Mouse (Mus musculus) liver, embryonic 11.5 days (tissue): Measurements from ENCODE around the gene Spata31d1b. TPM values are rescaled to one million over a fixed set of nuclear protein-coding genes. Genes with fewer than 3 reads are reported as not detected.
"Not testable (repeated sequence)": the region's sequence is repeated elsewhere in the genome, so short reads cannot be mapped to it uniquely, and the experiment has no call there.

Source experiments
- ATAC-seq: fragments of 200-750 bp; cut with Nextera tagmentation; replicated peaks from 2 replicates; pipeline ENCODE4 v1.8.0; 2017; ENCODE audit warnings: moderate number of reproducible peaks, mild to moderate bottlenecking, moderate TSS enrichment, moderate library complexity; ENCODE audit not compliant: low FRiP score
- DNase-seq: peaks from one replicate; pipeline ENCODE4 v3.0.0-alpha.2; 2017; ENCODE audit warnings: low spot score
- H3K27ac ChIP-seq: fragments of 300-500 bp; sonication (generic); 2 replicates; pipeline ENCODE4 v1.5.1; 2014; ENCODE audit warnings: mild to moderate bottlenecking, low read depth, low read length, control low read depth
- H3K27me3 ChIP-seq: fragments of 300-500 bp; sonication (generic); replicated peaks from 2 replicates; pipeline ENCODE4 v1.6.1; 2014; ENCODE audit warnings: low read length, mixed read lengths; ENCODE audit not compliant: control insufficient read depth, insufficient read depth
- H3K36me3 ChIP-seq: fragments of 300-500 bp; sonication (generic); 2 replicates; pipeline ENCODE4 v1.6.1; 2014; ENCODE audit warnings: mild to moderate bottlenecking, low read length, moderate library complexity, mixed read lengths; ENCODE audit not compliant: control insufficient read depth, insufficient read depth
- H3K4me1 ChIP-seq: fragments of 300-500 bp; sonication (generic); replicated peaks from 2 replicates; pipeline ENCODE4 v1.6.1; 2014; ENCODE audit warnings: low read length, mixed read lengths; ENCODE audit not compliant: control insufficient read depth, insufficient read depth
- H3K4me2 ChIP-seq: fragments of 300-500 bp; sonication (generic); 2 replicates; pipeline ENCODE4 v1.6.1; 2014; ENCODE audit warnings: mild to moderate bottlenecking, control low read depth, moderate library complexity
- H3K4me3 ChIP-seq: fragments of 300-500 bp; sonication (generic); 2 replicates; pipeline ENCODE4 v1.5.1; 2014; ENCODE audit warnings: low read depth, low read length, control low read depth
- H3K9ac ChIP-seq: fragments of 300-500 bp; sonication (generic); 2 replicates; pipeline ENCODE4 v1.6.1; 2014; ENCODE audit warnings: low read depth, low read length, control low read depth
- H3K9me3 ChIP-seq: fragments of 300-500 bp; sonication (generic); 2 replicates; pipeline ENCODE4 v1.6.1; 2016; ENCODE audit warnings: low read length, inconsistent platforms, mixed read lengths; ENCODE audit not compliant: control insufficient read depth
- WGBS: fragments of 180-500 bp; shearing (Covaris S2); extraction: QIAGEN DNeasy Blood & Tissue Kit; methylation state at CpG from one replicate; pipeline ENCODE4 v1.1.7; 2014; 5-methylcytosine and 5-hydroxymethylcytosine counted together
- polyA plus RNA-seq: library from polyadenylated mRNA; unstranded; fragments of >200 nt; fragmentation: Nextera tagmentation; extraction: Ambion mirVana; gene quantifications from 2 replicates; pipeline ENCODE4 v1.2.1, GENCODE M21; 2014

Spata31d1b gene
- polyA plus RNA-seq, 1 experiment from 2014 or later, result not detected

- DNase-seq (no peak), ATAC-seq (no peak)
- Histone ChIP-seq H3K4me1 (0 out of 2 replicates have a peak, but pooled peaks cover 9% of the 10 kb centered on the region), H3K9ac (no peak overlapping the region), H3K4me3 (no peak overlapping the region), H3K4me2 (no peak overlapping the region), H3K27ac (no peak overlapping the region), H3K27me3 (peaks cover 11% of the 10 kb centered on the region), H3K36me3 (no peaks in the 10 kb centered on the region), H3K9me3 (no peaks in the 10 kb centered on the region)
- WGBS, result 82% methylated on average over 12 of the region's 12 CpGs
These were observed 8.6 kb upstream of the Spata31d1b start for GRCm38 (mm10) chr13:59703514-59703913.

- WGBS, result 33% methylated on average over 12 of the region's 12 CpGs
- peaks cover 11% of the 10 kb centered on the region for H3K27me3 ChIP-seq
- 0 out of 2 replicates have a peak, but pooled peaks cover 9% of the 10 kb centered on the region for H3K4me1 ChIP-seq
- ATAC-seq (no peak), DNase-seq (no peak)
- H3K27ac ChIP-seq, result no peak overlapping the region
- H3K9ac ChIP-seq, result no peak overlapping the region
- no peaks in the 10 kb centered on the region for H3K9me3 ChIP-seq
- H3K36me3 ChIP-seq, result no peaks in the 10 kb centered on the region
- no peak overlapping the region for H3K4me3 ChIP-seq
- no peak overlapping the region for H3K4me2 ChIP-seq
These were observed 7.5 kb upstream of the Spata31d1b start for GRCm38 (mm10) chr13:59704562-59704961.

- H3K4me1 ChIP-seq, result no peaks in the 10 kb centered on the region
These were observed 1.9 kb upstream of the Spata31d1b start, which contains the start of gene Spata31d1a for GRCm38 (mm10) chr13:59710230-59710629. Spata31d1a (minus strand) TSS chr13:59710330.

GRCm38 (mm10) chr13:59713710-59714109 lies 1.6 kb downstream of the Spata31d1b start:
- peaks cover 15% of the 10 kb centered on the region for H3K27me3 ChIP-seq
- WGBS, result 44% methylated on average over 3 of the region's 3 CpGs
- no peak overlapping the region for H3K4me2 ChIP-seq
- H3K27ac ChIP-seq, result no peak overlapping the region
- no peaks in the 10 kb centered on the region; the same call in 1 of the 2 replicates for H3K4me1 ChIP-seq
- no peak overlapping the region for H3K4me3 ChIP-seq
- no peaks in the 10 kb centered on the region for H3K36me3 ChIP-seq
- DNase-seq, result no peak
- no peak overlapping the region for H3K9ac ChIP-seq
- H3K9me3 ChIP-seq, result no peaks in the 10 kb centered on the region
- ATAC-seq, result no peak

More at GRCm38 (mm10) chr13:59710230-59710629, 1.9 kb upstream of the Spata31d1b start, which contains the start of gene Spata31d1a:
- Histone ChIP-seq H3K27me3 (peaks cover 16% of the 10 kb centered on the region), H3K36me3 (no peaks in the 10 kb centered on the region), H3K4me2 (no peak within 1 kb of the TSS), H3K9me3 (no peaks in the 10 kb centered on the region), H3K4me3 (no peak within 1 kb of the TSS), H3K27ac (no peak within 1 kb of the TSS), H3K9ac (no peak within 1 kb of the TSS)
- no peak for ATAC-seq
- DNase-seq, result no peak
- WGBS, result 83% methylated on average over 15 of the region's 15 CpGs

- not testable (repeated sequence) for DNase-seq, H3K27me3 ChIP-seq, H3K9ac ChIP-seq, H3K27ac ChIP-seq, H3K9me3 ChIP-seq, H3K4me3 ChIP-seq, H3K36me3 ChIP-seq
- peak; percentile 59 for ATAC-seq
- peaks cover 13% of the 10 kb centered on the region; the same call in 1 of the 2 replicates for H3K4me1 ChIP-seq
- peak overlapping the region; percentile 10 for H3K4me2 ChIP-seq
- WGBS, result 35% methylated on average over 6 of the region's 6 CpGs
These were observed 6.9 kb downstream of the Spata31d1b start for GRCm38 (mm10) chr13:59718857-59719440.

- Histone ChIP-seq H3K4me2 (peak overlapping the region; percentile 10; the same call in 1 of the 2 replicates), H3K4me1 (peaks cover 13% of the 10 kb centered on the region; the same call in 1 of the 2 replicates), H3K4me3 (no peak overlapping the region), H3K36me3 (no peaks in the 10 kb centered on the region), H3K27me3 (peaks cover under 1% of the 10 kb centered on the region; the same call in 1 of the 2 replicates), H3K27ac (no peak overlapping the region), H3K9ac (no peak overlapping the region), H3K9me3 (no peaks in the 10 kb centered on the region)
- ATAC-seq (peak; percentile 72), DNase-seq (no peak)
- WGBS, result 89% methylated on average over 1 of the region's 1 CpGs
These were observed 7.4 kb downstream of the Spata31d1b start for GRCm38 (mm10) chr13:59719475-59719874.

GRCm38 (mm10) chr13:59722089-59722488 lies 10.0 kb downstream of the Spata31d1b start:
- H3K27ac ChIP-seq, H3K36me3 ChIP-seq, H3K4me3 ChIP-seq, H3K9ac ChIP-seq, DNase-seq, H3K9me3 ChIP-seq, H3K4me2 ChIP-seq: not testable (repeated sequence)
- 68% methylated on average over 1 of the region's 1 CpGs for WGBS
- peak; percentile 53; the same call in 1 of the 2 replicates for ATAC-seq
- peaks cover 19% of the 10 kb centered on the region for H3K4me1 ChIP-seq
- H3K27me3 ChIP-seq, result peaks cover 10% of the 10 kb centered on the region

- DNase-seq (no peak), ATAC-seq (no peak)
- peaks cover 13% of the 10 kb centered on the region for H3K27me3 ChIP-seq
- no peak overlapping the region for H3K4me3 ChIP-seq
- peaks cover 16% of the 10 kb centered on the region for H3K4me1 ChIP-seq
- peak overlapping the region; percentile 43 for H3K4me2 ChIP-seq
- no peak overlapping the region for H3K27ac ChIP-seq
- no peaks in the 10 kb centered on the region for H3K36me3 ChIP-seq
- H3K9ac ChIP-seq, result peak overlapping the region; percentile 21; the same call in 1 of the 2 replicates
- H3K9me3 ChIP-seq, result no peaks in the 10 kb centered on the region
- WGBS, result 25% methylated on average over 29 of the region's 29 CpGs
These were observed 14.2 kb downstream of the Spata31d1b start for GRCm38 (mm10) chr13:59726139-59726867.
